Mouse (Mus musculus) kidney, postnatal 10 days (tissue): ENCODE measurements around the gene Crtc2.
"Not testable (repeated sequence)": the region's sequence is repeated elsewhere in the genome, so short reads cannot be mapped to it uniquely, and the experiment has no call there.

Source experiments
- DNase-seq: peaks from one replicate; pipeline ENCODE4 v3.0.0; 2021; ENCODE audit warnings: mixed read lengths

Crtc2 gene

GRCm38 (mm10) chr3:90242984-90243775 is 10.8 kb upstream of the Crtc2 start, which contains the start of gene Creb3l4:
Gene Creb3l4, minus strand, starts transcription at chr3:90243512.
- peak; percentile 69 for DNase-seq

GRCm38 (mm10) chr3:90245406-90245805 is 8.6 kb upstream of the Crtc2 start:
- DNase-seq, result no peak

GRCm38 (mm10) chr3:90247630-90247959 is 6.4 kb upstream of the Crtc2 start:
- DNase-seq, result no peak

DNA sequence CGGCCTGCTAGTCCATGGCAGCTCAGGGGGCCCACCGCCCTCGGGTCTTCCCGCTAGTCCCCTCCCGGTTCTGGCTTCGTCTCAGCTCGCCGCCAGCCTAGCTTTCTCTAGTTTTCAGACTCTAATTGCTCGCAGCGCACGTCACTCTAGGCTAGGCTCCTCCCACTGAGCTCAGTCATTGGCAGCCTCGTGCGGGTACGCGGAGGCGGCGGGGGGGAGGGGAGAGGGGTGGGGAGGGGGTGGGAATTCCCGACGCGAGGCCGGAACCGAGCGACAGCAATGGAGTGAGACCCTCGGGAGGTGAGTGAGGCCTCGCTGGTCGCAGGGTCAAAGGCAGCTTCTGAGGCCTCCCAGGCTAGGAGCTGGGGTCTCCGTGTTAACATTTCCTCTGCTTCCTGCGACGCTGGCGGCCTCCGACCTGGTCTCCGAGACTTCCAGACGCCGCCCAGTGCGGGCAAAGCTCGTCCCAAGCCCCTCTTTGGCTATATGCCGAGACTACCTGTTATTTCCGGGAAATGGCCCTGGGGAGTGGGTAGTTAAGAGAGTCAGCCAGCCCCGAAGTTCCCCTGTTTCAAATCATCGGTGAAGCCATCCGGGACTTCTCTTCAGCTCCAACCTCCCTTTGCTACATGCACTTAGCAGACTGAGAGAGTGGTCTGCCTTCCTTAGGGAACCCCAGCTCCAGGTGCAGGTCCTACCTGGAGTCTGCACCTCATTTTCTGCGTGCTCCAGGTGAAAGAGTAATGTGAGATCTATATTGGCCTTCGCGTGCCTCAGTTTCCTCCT is 5.8 kb upstream of the Crtc2 start, which contains the start of gene Slc39a1:
Gene Slc39a1, plus strand, starts transcription at position 213 of the 786 bp plus-strand sequence.
- DNase-seq, result peak; percentile 97

GRCm38 (mm10) chr3:90248746-90249100 is 5.2 kb upstream of the Crtc2 start:
- peak; percentile 63 for DNase-seq

DNA sequence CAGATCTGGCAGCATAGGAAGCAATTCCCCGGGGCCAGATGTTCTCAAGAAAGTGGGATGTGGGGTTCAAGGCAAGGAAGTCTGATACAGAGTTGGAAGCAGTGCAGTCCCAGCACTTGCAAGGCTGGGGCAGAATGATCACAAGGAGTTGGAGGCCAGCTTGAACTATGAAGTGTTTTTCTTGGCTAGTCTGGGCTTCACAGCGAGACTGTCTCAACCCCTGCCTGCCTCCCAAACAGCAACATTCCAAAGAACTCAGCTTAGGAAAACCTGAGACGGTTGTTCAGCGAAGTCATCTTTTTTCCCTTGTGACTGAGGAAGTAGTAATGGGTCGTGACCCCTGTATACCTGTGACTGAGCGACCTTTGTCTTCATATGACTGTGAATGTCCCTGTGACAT is 3.2 kb upstream of the Crtc2 start:
- DNase-seq, result no peak

DNA sequence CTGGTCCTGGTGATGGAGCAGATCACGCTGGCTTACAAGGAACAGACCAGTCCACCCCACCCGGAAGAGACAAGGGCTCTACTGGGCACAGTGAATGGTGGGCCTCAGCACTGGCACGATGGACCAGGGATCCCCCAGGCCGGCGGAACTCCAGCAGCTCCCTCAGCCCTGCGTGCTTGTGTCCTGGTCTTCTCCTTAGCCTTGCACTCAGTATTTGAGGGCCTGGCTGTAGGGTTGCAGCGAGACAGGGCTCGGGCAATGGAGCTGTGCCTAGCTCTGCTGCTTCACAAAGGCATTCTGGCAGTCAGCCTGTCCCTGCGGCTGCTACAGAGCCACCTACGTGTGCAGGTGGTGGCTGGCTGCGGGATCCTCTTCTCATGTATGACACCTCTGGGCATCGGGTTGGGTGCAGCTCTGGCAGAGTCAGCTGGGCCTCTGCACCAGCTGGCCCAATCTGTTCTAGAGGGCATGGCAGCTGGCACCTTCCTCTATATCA is 2.2 kb upstream of the Crtc2 start:
- DNase-seq, result not testable (repeated sequence)

DNA sequence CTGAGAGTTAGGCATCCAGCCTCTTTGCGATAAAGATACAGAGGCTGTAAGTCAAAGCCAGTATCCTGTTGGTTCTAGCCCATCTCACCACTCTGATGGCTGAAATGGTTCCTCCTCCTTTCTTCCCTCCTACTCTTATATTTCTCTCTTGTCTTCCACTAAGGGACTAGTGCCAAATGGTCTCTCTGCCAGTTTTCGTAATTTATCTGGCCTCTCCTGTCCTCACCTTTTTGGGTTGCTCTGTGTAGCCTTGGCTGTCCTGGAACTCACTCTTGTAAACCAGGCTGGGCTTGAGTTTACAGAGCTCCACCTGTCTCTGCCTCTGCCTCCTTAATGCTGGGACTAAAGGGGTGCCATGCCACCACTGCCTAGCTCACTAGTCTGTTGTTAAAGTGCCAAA is 1.3 kb upstream of the Crtc2 start:
- not testable (repeated sequence) for DNase-seq

- not testable (repeated sequence) for DNase-seq
Observed at GRCm38 (mm10) chr3:90253174-90253573, 789 bp upstream of the Crtc2 start.

GRCm38 (mm10) chr3:90254419-90255193 is 643 bp downstream of the Crtc2 start:
- peak; percentile 77 for DNase-seq

DNA sequence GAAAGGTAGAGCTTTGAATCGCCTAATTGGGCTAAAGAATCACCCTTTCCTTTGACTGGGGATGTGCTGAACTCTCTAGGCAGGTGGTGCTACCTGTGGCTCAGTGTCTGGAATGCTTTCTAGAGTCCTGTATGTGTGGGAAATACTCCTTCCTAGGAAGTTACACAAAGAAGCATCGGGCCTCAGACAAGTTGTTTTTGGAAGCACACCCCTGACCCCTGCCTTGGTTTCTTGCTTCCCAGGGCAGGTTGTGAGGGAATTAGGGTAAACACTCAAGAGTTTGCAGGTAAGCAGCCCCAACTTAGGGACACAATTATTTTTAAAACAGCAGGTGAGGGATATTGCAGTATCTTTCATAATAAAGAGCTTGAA is 1.2 kb downstream of the Crtc2 start:
- no peak for DNase-seq

- DNase-seq, result no peak
Observed at GRCm38 (mm10) chr3:90255784-90256353, 1.9 kb downstream of the Crtc2 start.

GRCm38 (mm10) chr3:90256731-90257530 is 3.0 kb downstream of the Crtc2 start:
- peak; percentile 56 for DNase-seq

DNA sequence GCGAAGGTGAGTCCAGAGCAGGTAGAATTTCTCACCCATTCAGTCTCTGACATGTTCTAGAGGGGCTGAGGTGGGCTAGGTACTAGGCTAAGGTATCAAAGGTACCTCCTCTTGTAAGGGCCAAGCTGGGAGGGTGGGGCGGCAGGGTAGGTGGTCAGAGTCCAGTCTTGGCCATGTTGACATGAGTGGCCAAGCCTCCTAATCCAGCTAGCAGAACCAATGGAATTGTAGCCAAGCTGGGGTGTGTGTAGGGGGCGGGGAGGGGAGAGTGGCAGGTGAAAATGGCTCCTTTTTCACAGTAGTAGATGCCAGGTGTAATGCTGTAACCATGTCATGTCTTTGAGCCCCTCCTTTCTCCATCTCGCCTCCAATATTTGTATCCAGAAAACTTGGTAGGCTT is 4.6 kb downstream of the Crtc2 start:
- no peak for DNase-seq

DNA sequence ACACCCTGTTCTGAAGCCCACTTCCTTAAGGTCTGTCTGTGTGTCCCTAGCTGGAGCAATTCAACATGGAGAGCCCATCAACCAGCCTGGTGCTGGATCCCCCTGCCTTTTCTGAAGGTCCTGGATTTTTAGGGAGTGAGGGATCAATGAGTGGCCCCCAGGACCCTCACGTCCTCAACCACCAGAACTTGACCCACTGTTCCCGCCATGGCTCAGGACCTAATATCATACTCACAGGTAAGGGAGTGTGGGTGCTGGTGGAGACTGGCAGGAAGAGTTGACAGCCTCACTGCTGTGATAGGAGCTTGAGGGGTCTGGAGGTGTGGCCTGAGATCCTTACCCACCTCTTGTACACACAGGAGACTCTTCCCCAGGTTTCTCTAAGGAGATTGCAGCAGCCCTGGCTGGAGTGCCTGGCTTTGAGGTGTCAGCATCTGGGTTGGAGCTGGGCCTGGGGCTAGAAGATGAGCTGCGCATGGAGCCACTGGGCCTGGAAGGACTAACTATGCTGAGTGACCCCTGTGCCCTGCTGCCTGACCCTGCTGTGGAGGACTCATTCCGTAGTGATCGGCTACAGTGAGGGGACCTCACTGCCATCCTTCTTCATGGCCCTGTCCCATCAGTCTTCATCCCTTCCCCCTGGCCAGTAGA is 9.3 kb downstream of the Crtc2 start:
- DNase-seq, result no peak

- no peak for DNase-seq
Observed at GRCm38 (mm10) chr3:90264687-90265033, 10.7 kb downstream of the Crtc2 start.

DNA sequence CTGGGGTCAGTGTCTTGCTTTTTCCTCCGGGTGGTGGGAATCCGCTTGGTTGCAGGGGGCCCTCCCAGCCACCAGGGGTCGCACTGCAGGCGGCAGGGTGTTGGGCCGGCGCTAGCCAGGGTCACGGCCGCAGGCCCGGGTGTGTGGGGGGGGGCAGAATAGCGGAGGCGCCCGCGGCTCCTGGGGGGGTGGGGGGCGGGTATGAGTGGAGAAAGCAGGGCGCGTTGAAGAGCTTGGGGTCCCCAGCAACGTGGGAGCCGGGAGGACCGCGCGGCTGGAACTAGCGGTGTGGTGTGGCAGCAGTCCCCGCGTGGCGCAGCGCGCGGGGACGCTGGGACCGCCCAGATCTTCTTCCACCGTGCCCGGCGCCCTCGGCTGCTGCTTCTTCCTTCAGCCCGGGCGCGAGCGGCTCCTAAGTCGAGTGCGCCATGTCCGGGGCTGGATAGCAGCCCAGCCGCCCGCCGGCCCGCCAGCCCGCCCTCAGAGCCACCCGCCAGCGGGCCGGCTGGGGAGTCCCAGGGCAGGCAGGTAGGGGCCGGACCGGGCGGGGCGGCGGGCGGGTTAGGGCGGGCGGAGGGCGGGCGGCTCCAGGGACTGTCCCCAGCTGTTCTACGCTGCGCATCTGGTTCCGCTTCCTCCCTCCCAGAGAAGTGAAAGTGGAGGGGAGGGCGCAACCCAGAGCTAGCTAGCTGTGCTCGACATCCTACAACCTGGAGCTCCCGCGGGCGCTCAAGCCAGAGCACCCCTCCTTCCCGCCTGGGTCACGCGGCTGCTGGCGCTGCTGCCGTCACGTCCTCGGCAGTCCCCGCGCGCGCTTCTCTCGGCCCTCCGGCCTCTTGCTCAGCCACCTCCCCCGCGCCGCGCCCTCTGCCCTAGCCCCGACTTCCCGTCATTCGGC is 11.3 kb downstream of the Crtc2 start, which contains the start of gene Dennd4b:
Gene Dennd4b, plus strand, starts transcription at position 152 of the 898 bp plus-strand sequence.
- DNase-seq, result peak; percentile 96

DNA sequence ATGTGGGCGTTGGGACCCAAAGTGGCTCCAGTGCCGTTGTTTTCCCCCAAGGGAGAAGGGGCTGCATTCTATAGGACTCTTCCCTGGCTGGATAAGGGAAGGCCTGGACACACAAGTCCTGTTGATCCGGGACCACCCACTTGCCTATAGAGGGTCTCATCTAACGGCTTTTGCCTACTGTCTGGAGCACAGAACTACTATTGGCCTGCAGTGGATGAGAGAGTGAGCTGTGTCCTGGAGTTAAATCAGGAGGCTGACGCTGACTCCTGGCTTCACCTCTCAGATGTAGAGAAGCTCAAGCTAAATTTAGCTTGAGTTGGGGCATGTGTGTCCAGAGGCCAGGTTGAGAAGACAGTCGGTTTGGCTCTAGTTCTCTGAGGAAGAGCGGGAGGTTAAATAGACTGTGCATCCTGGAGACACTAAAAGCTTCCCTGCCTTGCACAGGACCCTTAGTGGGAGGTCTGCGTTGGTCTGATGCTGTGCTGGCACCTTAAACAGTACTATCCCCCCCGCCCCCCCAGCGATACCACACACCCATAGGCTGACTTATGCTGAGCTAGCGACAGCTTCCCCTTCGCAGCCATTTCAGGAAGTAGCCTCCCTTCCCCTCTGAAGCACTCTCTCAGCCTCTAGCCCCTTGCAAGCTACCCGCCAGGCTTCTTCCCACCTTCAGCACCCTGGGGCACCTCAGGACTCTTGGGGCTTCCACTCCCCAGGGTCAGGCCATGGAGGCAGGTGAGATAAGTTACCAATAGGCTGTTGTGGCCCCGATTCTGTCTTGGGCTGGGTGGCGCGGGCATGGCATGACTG is 12.2 kb downstream of the Crtc2 start:
- no peak for DNase-seq
